Mouse (Mus musculus): ENCODE data around the gene Ctsh.
"Not testable (repeated sequence)": the region's sequence is repeated elsewhere in the genome, so short reads cannot be mapped to it uniquely, and the experiment has no call there.

The Ctsh gene

DNA sequence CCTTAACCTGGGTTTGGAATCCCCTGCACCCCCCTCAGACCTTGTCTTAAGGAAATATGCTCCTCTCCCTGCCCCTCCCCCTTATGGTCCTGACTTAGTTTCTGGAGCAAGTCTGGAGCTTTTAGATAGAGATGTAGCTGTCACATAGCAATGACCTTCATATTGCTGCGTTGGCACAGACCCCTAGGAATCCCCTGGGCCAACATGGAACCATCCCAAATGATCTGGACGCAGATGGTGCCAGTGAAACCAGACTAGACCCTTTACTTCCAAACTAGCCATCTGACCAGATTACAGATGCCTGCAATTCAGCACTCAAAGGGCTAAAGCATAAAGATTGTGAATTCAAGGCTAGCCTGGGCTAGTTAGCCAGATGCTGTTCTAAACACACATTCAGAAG is 2.8 kb downstream of the Ctsh start:
- no peak for DNase-seq (ENCODE audit: low read depth, low spot score)

DNA sequence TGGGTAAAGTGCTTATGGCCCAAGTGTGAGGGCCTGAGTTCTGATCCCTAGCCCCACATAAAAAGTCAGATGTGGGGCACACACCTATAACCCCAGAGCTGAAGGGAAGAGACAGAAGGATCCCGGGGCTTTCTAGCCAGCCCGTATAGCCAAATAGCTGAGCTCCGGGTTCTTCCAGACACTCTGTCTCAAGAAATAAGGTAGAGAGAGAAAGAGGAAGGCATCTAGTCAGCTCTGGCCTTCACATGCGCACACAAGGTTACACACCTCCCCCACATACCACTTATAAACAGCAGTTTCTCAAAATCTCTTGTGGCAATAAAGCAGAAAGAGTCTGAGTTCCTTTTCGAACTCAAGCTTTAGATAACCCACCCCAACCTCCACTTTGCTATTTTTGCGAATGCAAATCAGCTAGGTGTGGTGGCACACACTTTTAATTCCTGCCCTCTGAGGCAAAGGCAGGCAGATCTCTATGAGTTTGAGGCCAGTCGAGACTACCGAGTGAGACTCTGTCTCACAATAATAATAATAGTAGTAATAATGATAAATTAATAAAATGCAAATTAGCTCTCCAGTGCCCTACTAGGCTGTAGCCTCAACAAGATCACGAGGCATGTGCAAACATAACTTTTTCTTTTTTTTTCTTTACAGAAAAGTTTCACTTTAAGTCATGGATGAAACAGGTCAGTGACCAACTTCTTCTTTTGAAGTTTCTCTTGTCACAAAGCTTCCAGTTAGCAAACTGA is 6.0 kb downstream of the Ctsh start:
- DNase-seq (ENCODE audit: low read depth, low spot score), result no peak

DNA sequence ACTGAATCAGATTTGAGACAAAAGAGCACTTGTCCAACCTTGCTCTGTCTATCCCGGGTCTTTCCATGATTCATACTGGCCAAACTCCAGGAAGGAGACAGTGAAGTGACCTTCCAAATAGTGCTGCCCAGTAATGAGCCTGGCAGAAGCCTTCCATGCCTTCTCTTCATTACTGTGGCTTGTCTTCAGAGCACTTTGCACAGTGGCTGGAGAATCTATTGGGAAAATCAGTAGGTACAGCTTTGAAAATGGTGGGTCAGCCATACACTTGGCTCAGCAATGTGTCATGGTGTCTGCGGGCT is 6.6 kb downstream of the Ctsh start:
- DNase-seq (ENCODE audit: low read depth, low spot score), result no peak

DNA sequence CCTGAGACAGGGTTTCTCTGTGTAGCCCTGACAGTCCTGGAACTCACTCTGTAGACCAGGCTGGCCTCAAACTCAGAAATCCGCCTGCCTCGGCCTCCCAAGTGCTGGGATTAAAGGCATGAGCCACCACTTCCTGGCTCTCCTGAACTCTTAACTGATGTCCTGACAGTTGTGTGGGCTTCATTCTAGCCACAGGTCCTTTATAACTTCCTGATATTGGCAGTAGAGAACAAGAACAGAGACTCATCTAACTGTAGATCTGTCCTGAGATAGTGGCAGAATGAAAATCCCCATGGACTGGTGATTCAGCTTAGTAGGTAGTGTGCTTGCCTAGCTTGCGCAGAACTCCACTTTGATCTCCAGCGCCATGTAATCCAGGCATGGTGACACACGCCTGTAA is 7.0 kb downstream of the Ctsh start:
- DNase-seq (ENCODE audit: low read depth, low spot score), result not testable (repeated sequence)

DNA sequence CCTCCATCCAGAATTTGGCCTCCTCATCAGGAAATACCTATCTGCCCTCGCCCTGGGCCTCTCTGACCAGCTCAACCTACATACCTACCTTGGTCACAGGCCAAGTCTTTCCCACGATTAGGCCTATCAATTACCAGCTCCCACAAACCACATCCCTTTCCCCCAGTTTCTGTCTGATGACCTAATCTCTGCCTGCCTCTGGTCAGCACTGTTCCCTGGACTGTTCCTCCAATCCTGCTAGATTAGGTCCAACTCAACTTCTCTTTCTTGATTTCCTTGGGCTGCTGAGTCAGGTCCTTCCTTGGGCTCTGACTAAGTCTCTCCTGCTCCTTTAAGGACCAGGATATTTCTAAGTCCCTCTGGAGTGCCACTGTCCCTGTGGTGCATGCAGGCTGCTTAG is 13.4 kb downstream of the Ctsh start:
- DNase-seq (ENCODE audit: low read depth, low spot score), result no peak

DNA sequence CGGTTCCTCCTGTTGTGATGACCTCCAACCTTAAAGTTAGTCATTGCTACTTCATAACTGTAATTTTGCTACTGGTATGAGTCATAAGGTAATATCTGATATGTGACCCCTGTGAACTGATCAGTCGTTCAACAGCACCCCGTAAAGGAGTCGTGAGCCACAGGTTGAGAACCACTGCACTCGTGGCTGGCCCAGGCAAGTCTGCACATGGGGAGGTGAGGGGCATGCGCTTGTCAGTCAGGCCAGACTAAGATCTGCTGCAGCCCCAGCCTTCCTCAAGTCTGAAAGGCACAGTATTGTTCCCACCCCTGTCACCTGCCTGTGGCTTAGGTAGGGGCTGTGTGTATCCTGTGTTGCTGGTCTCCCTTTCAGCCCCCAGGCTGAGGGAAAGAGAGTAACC is 14.8 kb downstream of the Ctsh start:
- DNase-seq (ENCODE audit: low read depth, low spot score), result no peak

DNA sequence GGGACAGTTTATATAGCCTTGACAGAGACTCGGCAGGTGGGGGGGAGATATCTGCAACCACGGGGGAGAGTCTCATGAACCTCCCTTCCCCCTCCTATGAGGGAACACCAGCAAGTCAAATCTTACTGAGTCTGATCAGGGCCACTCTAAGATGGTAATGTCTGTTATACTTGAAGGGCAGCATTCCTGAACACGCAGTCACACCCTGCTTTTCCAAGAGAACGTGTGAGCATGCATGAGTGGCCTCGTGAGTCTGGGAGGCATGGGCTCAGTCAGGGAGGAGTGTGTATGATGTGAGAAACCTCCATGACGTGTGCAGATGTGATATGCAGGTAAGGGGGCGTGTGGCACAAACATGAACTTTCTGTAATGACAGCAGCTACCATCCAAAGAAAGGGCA is 15.5 kb downstream of the Ctsh start:
- no peak for DNase-seq (ENCODE audit: low read depth, low spot score)

DNA sequence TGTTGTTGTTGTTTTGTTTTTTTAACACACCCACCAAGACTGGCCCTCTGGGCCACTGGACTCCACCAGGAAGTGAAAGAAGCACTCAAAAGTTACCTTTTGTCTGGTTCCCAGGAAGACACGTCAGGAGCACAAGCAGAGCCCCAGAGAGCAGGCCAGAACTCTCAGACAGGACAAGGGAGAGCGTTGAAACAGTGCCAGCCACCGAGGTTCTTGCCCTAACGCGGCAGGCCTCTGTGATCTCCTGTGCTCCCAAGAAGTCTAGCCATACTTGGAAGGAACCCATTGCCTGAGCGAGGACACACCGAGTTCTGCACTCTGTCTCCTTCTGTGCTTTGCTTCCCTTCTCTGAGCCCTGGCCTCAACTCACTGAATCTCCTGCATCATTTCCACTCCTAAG is 16.2 kb downstream of the Ctsh start:
- no peak for DNase-seq (ENCODE audit: low read depth, low spot score)

DNA sequence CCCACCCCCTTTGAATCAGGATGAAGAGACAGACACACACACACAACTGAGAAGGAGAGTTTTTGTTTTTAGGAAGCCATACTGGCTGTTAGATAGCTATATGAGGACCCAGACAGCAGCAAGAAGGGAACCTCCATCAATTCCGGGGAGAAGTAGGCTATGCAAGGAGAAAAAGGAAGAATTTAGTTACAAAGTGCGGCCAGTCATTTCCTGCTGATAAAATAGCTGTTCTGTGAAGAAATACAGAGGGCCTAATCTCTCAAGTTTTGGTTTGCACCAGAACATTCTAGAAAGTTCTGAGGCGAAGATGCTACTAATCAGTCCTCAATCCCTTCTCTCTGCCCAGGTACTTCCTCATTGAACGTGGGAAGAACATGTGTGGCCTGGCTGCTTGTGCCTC is 21.4 kb downstream of the Ctsh start:
- DNase-seq (ENCODE audit: low read depth, low spot score), result no peak

DNA sequence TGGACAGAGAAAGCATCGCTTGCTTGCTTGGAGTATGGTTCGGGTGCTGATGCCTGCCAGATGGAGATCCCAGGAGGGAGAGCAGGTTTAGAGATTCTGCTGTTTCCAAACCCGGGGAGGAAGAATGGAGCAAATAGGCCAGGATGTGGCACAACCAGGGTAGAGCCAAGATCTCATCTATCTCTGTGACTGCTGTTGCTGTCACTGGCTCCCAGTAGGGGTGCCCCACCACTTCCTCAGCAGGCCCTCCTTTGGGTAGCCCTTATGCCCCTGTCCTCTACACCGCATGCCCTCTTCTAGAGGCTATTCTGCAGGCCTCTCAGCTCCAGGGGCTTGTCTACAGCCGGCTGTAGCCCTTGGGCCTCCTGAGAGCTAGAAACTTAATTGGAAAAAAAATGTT is 22.2 kb downstream of the Ctsh start:
- DNase-seq (ENCODE audit: low read depth, low spot score), result no peak

DNA sequence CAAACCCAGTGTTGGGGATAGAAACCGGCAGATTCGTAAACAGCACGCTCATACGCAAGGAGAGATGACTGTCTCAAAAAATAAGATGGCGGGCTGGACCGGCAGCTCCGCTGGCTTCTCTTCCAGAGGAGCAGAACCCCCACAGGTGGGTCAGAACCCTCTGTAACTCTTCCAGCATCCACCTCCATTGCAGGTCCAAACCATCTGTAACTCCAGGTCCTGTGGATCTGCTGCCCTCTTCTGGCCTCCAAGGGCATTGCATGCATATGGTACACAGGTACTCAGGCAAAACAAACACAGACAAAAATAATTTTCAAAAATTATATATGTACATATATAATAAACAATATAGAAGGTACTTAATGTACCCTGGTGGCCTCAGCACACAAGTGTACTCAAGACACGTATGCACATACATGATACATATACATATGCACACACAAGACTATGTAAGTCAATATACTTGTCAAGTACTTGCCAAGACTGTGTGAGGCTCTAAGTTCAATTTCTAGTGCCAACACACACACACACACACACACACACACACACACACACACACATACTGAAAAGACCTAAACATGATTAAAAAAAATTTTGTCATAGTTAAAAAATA is 23.0 kb downstream of the Ctsh start:
- peak; percentile 66 for DNase-seq (ENCODE audit: low read depth, low spot score)

DNA sequence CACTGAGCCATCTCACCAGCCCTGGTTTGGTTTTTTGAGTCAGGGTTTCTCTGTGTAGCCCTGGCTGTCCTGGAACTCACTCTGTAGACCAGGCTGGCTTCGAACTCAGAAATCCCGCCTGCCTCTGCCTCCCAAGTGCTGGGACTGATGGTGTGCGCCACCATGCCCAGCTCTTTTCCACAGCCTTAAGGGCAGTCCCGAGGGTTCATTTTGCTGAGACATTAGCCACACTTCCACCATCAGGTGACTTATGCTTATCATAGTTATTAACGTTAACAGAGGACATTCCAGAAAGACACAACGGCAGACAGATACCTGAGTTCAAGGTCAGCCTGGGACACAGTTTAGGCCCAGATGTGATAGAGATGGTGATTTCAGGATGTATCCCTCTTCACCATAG is 28.0 kb downstream of the Ctsh start:
- DNase-seq (ENCODE audit: low read depth, low spot score), result not testable (repeated sequence)

DNA sequence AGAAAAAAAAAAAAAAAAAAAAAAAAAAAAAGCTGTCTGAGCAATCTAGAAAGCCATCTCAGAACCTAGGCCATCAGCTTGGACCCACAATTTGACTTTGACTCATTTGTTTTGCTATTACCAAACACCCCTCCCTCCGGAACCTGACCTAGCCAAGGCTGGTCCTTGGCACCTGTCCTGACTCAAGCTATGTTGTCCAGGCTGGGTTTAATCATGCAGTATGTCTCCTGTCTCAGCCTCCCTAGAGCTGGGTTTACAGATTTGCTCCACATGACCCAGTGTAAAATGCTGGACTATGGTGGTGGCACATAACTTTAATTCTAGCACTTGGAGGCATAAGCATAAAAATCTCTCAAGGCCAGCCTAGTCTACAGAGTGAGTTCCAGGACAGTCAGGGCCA is 29.0 kb downstream of the Ctsh start:
- DNase-seq (ENCODE audit: low read depth, low spot score), result no peak

DNA sequence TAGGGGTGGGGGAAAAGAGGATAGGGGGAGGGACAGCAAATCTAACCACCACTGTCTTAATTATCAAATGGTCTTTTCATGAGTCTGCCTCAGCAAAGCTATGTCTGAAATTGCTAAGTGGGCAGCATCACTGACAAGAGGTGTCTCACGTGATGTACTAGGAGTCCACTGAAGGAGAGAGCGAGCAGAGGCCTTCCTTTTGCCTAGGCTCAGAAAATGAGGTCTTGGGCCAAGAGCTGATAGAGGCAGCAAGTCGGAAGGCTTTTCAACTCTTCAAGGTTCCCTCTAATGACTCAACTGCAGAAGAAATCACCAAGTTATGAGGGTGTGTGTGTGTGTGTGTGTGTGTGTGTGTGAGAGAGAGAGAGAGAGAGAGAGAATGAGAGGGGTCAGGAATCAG is 30.2 kb downstream of the Ctsh start:
- no peak for DNase-seq (ENCODE audit: low read depth, low spot score)

DNA sequence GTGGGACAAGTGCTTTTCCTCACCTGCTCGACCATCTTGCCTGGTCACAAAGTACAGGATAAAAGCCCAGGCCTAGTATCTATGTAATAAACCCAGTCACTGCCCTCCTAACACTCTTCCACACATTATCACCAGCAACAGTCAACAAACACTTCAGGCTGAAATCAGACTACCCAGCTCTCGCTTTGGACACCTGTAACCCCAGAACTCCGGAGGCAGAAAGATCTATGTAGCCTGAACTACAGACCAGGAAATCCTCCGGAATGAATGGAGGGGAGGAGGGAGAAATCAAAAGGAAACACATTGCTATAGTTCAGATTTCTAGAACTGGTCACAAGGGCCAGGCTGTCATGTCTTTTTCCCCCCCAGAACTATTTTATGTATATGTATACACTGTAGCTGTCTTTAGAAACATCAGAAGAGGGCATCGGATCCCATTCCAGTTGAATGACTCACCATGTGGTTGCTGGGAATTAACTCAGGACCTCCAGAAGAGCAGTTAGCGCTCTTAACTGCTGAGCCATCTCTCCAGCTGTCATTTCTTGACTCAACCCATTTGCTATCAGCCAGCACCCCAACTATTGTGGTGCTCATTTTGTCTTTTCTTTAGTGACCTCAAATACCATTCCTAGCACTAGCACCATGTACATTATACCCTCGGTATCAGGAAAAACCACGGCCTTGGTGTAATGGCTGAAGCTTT is 31.0 kb downstream of the Ctsh start:
- DNase-seq (ENCODE audit: low read depth, low spot score), result no peak

DNA sequence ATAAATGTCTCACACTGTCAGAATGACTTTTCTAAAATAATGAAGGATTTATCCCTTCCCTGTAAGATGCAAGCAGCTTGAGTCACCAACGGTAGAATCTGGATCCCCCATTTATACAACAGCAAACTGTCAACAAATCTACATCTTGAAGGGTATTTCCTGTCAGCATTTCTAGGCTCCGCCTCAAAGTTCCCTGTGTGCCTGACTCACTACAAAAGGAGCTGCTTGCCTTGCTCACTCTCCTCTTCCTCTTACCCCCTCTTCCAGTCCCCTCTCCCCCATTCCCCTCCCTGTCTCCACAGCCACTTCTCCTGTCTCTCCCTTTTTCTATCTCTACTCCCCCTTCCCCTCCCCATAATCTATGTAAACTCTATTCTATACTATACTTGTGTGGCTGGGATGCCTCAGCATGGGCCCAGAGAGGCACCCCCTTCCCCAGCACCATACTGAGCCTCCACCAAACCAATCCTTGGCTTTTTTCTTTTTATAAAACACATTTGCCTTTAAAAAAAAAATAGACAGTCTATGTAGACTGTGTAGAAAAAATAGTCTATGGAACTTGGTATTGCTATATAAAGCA is 34.0 kb downstream of the Ctsh start:
- peak; percentile 9 for DNase-seq (ENCODE audit: low read depth, low spot score)

DNA sequence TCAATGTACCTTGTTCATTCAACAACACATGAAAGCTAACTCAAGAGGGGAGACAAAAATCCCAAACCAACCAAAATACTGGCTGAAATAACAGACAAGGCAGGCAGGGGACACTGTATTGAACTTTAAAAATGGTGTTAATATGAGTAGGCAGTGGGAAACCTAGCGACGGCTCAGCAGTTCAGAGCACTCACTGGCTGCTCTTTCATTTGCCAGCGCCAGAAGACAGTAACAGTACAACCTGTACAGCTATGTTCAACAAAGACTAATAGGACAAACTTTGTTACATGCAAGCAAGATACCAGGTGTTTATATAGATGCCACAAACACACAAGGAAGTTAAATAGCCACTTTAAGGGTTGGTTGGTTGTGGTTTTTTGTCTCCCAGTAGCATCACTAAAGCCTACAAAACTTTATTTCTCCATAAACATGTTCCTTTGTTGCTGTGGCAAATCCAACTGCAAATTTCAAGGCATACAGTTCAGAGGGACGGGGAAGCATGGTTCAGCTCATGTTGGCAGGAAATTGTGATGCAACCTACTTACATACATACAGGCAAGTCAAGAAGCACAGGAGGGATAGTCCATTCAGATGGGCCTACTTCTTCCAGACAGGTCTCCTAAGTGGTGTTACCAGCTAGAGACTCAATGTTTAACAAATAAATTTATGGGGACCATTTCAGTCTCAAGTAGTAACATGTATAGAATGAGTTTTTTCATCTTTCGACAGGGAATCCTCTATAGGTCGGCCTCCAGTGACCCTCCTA is 35.6 kb downstream of the Ctsh start:
- DNase-seq (ENCODE audit: low read depth, low spot score), result no peak

DNA sequence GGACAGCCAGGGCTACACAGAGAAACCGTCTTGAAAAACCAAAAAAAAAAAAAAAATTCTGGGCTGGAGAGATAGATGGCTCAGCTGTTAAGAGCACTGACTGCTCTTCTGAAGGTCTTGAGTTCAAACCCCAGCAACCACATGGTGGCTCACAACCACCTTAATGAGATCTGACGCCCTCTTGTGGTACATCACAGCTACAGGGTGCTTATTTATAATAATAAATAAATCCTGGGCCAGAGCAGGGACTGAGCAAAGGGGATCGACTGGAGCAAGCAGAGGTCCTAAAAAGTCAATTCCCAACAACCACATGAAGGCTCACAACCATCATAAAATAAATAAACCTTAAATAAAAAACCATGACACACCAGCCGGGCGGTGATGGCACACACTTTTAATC is 45.0 kb downstream of the Ctsh start:
- DNase-seq (ENCODE audit: low read depth, low spot score), result no peak

DNA sequence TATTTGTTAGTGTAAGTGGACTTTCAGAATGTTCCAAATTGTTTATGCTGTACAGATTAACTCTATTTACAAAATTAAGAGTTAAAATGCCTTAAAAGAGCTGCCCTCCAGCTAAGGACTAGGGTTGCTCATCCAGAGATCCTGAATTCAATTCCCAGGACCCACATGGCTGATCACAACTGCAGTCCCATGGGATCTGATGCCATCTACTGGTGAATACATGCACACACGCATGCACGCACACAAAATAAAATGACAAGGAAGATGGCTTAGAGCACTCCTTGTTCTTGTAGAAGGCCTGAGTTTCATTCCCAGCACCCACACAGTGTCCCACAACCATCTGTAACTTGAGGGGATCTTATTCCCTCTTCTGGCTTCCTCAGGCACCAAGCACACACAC is 46.8 kb downstream of the Ctsh start:
- DNase-seq (ENCODE audit: low read depth, low spot score), result peak; percentile 48

DNA sequence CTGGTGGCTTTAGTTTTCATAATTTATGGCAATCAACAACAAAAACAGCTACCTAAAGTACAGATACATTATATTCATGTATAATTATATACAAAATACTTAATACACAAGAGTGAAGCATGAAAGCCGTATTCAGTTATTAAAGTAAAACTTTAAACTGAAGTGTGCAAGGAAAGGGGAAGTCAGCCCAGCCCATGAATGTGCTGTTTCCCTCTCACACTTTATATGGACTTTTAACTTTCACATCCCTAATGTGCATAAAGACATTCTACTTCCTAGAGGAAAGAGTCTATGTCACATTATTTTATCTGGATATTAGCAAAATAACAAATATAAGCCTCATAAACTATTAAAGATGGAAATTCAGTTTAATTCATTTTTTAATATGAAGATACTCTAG is 51.5 kb downstream of the Ctsh start:
- no peak for DNase-seq (ENCODE audit: low read depth, low spot score)

DNA sequence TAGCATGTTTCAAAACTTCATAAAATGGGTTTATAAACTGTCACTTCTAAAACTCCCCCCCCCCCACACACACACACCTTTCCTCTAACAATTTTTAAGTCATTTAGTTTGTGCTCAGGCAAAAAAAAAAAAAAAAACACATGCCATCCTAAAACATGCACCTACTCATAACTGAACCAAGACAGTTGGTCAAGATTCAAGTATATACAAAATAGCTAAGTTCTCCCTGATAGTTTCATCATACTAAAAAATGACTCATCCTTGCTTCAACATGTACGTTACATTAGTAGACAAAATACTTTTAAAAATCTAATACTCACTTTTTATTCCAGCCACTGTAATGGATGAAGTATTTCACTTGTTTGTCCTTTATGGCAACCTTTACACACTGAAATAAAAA is 53.0 kb downstream of the Ctsh start:
- DNase-seq (ENCODE audit: low read depth, low spot score), result no peak

DNA sequence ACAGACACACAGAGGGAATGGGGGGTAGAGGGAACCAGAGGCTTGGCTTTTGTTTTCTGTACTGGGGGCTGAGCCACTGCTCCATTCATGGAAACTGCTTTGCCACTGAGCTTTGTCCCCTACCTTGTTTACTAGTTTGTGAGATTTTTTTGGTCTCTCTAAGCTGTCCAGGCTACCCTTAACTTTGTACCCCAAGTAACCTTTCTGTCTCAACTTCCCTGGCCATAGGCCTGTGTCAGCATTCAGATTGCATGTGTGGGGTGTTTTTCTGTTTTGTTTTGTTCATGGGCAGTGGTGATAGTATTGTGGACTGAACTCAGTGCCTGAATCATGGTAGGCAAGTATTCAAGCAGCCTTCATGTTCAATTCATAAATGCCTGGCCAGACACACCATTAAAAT is 54.3 kb downstream of the Ctsh start:
- DNase-seq (ENCODE audit: low read depth, low spot score), result no peak

Measured in brain, adult 2 months (tissue).